Mouse (Mus musculus) bone marrow, adult 2 months (tissue): ENCODE measurements around the gene Stra8. TPM values are rescaled to one million over a fixed set of nuclear protein-coding genes. Genes with fewer than 3 reads are reported as not detected.

ENCODE experiments used
- H3K27ac ChIP-seq: fragments of 200-500 bp; 2 replicates; pipeline ENCODE4 v1.5.1; 2012; ENCODE audit warnings: low read depth, mild to moderate bottlenecking, control low read depth, inconsistent platforms, low read length; ENCODE audit not compliant: control insufficient read depth, poor library complexity, insufficient read depth
- H3K4me1 ChIP-seq: fragments of 200-500 bp; 2 replicates; pipeline ENCODE4 v1.6.1; 2011; ENCODE audit warnings: low read length; ENCODE audit not compliant: control insufficient read depth, insufficient read depth
- H3K4me3 ChIP-seq: fragments of 200-500 bp; replicated peaks from 2 replicates; pipeline ENCODE3; 2011; ENCODE audit warnings: mild to moderate bottlenecking, low read depth, low read length, control low read depth; ENCODE audit not compliant: control insufficient read depth
- CTCF ChIP-seq: fragments of 200-500 bp; IDR thresholded peaks from 2 replicates; pipeline ENCODE4 v1.5.1; 2011; ENCODE audit warnings: low read length, control low read depth; ENCODE audit not compliant: control insufficient read depth, insufficient read depth
- POLR2A ChIP-seq: fragments of 200-500 bp; IDR thresholded peaks from 2 replicates; pipeline ENCODE4 v1.6.1; 2011; ENCODE audit warnings: low read depth, mild to moderate bottlenecking, control low read depth, low read length, borderline replicate concordance; ENCODE audit not compliant: control insufficient read depth
- WGBS: fragments of 180-500 bp; shearing (Covaris S2); methylation state at CpG from one replicate; pipeline ENCODE4 v1.1.7; 2018; 5-methylcytosine and 5-hydroxymethylcytosine counted together
- polyA plus RNA-seq: library from polyadenylated mRNA; stranded (reverse); fragments of >200 nt; gene quantifications from 2 replicates; pipeline ENCODE4 v1.2.4, GENCODE M21; 2011; ENCODE audit warnings: low replicate concordance; ENCODE audit not compliant: missing spikeins, insufficient read depth, insufficient read length

The Stra8 gene
- polyA plus RNA-seq, 1 experiment: 1.4 TPM

- no peak overlapping the region for H3K4me3 ChIP-seq
- no peak overlapping the region for H3K27ac ChIP-seq
- H3K4me1 ChIP-seq: peaks cover 6% of the 10 kb centered on the region
- WGBS: 50% methylated on average over 18 of the region's 18 CpGs
- TF ChIP-seq CTCF (peak; percentile 72), POLR2A (no peak)
Measured at GRCm38 (mm10) chr6:34954926-34955861, 35.2 kb downstream of the Stra8 start.

GRCm38 (mm10) chr6:34955862-34956241, 35.9 kb downstream of the Stra8 start:
- H3K4me3 ChIP-seq: no peak overlapping the region
- 44% methylated on average over 8 of the region's 8 CpGs for WGBS

GRCm38 (mm10) chr6:34959131-34959530, 39.2 kb downstream of the Stra8 start:
- no peak overlapping the region for H3K4me3 ChIP-seq
- H3K27ac ChIP-seq: no peak overlapping the region
- 91% methylated on average over 7 of the region's 7 CpGs for WGBS
- no peaks in the 10 kb centered on the region; the same call in 1 of the 2 replicates for H3K4me1 ChIP-seq
- TF ChIP-seq CTCF: no peak
- no peak for TF ChIP-seq POLR2A

More at GRCm38 (mm10) chr6:34955862-34956241, 35.9 kb downstream of the Stra8 start:
- Histone ChIP-seq H3K27ac (no peak overlapping the region; the same call in 1 of the 2 replicates), H3K4me1 (peaks cover 6% of the 10 kb centered on the region)
- no peak for TF ChIP-seq POLR2A
- no peak for TF ChIP-seq CTCF

- Histone ChIP-seq H3K4me1 (no peaks in the 10 kb centered on the region), H3K27ac (no peak overlapping the region), H3K4me3 (no peak overlapping the region)
- WGBS: 25% methylated on average over 2 of the region's 2 CpGs
- no peak for TF ChIP-seq CTCF
- no peak for TF ChIP-seq POLR2A
Measured at GRCm38 (mm10) chr6:34964550-34964949, 44.6 kb downstream of the Stra8 start.

- H3K4me1 ChIP-seq: no peaks in the 10 kb centered on the region
- 26% methylated on average over 6 of the region's 6 CpGs for WGBS
- H3K27ac ChIP-seq: no peak overlapping the region
- peak overlapping the region; percentile 48 for H3K4me3 ChIP-seq
- no peak for TF ChIP-seq CTCF
- no peak for TF ChIP-seq POLR2A
Measured at GRCm38 (mm10) chr6:34965819-34966539, 46.0 kb downstream of the Stra8 start.

- WGBS: 92% methylated on average over 3 of the region's 3 CpGs
- no peaks in the 10 kb centered on the region for H3K4me1 ChIP-seq
- TF ChIP-seq CTCF: no peak
- TF ChIP-seq POLR2A: no peak
- H3K27ac ChIP-seq: no peak overlapping the region
- no peak overlapping the region for H3K4me3 ChIP-seq
Measured at GRCm38 (mm10) chr6:34971181-34971580, 51.2 kb downstream of the Stra8 start.

GRCm38 (mm10) chr6:34979291-34979690, 59.3 kb downstream of the Stra8 start:
- no peak overlapping the region for H3K4me3 ChIP-seq
- H3K27ac ChIP-seq: no peak overlapping the region
- WGBS: 73% methylated on average over 3 of the region's 3 CpGs
- no peak for TF ChIP-seq CTCF
- TF ChIP-seq POLR2A: no peak
- no peaks in the 10 kb centered on the region for H3K4me1 ChIP-seq

GRCm38 (mm10) chr6:34980661-34981060, 60.7 kb downstream of the Stra8 start:
- H3K27ac ChIP-seq: no peak overlapping the region
- H3K4me3 ChIP-seq: no peak overlapping the region
- WGBS: 71% methylated on average over 9 of the region's 9 CpGs
- no peaks in the 10 kb centered on the region for H3K4me1 ChIP-seq
- TF ChIP-seq POLR2A: no peak
- TF ChIP-seq CTCF: no peak
